Mouse (Mus musculus) CH12.LX (cell line): ENCODE measurements at regions not wholly inside any gene's neighbourhood (a gene's known extent, or its start where the extent isn't known, plus 50 kb on each side); places are given as distances from the start of the nearest gene placed in this dataset.

Experiments used
- DNase-seq: peaks from one replicate; pipeline ENCODE4 v3.0.0-alpha.2; 2013; ENCODE audit errors: extremely low read depth
- H3K27ac ChIP-seq: 2 replicates; pipeline ENCODE4 v1.5.1; 2012; ENCODE audit warnings: low read depth, mild to moderate bottlenecking, control low read depth, moderate library complexity; ENCODE audit not compliant: insufficient read depth
- H3K27me3 ChIP-seq: replicated peaks from 2 replicates; pipeline ENCODE3; 2012; ENCODE audit warnings: inconsistent platforms
- H3K36me3 ChIP-seq, 2 experiments: replicated peaks in 1 of 2; 2 replicates each; pipeline versions ENCODE3 to v1.6.1; 2012; ENCODE audit warnings: inconsistent platforms in 1 of 2, low read length in 1 of 2, mild to moderate bottlenecking in 1 of 2, mixed read lengths in 1 of 2, moderate library complexity in 1 of 2; ENCODE audit not compliant: control insufficient read depth in 1 of 2, insufficient read depth in 1 of 2
- H3K4me1 ChIP-seq, 2 experiments: 2 replicates each; pipeline ENCODE4 v1.6.1; 2012; ENCODE audit warnings: inconsistent platforms in 1 of 2, moderate library complexity in 1 of 2; ENCODE audit not compliant: insufficient read depth in 2 of 2, control insufficient read depth in 1 of 2
- H3K4me2 ChIP-seq: 2 replicates; pipeline ENCODE4 v1.6.1; 2012; ENCODE audit warnings: low read depth, mild to moderate bottlenecking, control low read depth; ENCODE audit not compliant: poor library complexity, insufficient read depth, severe bottlenecking
- H3K4me3 ChIP-seq, 3 experiments: fragments of 150-350 bp in 1 of 3; sonication (generic) in 1 of 3; replicated peaks in 1 of 3; 2 replicates each; pipeline versions ENCODE3 to v1.5.1; 2011 to 2012; ENCODE audit warnings: low read depth in 2 of 3, low read length in 2 of 3, mild to moderate bottlenecking in 2 of 3, moderate library complexity in 2 of 3, control low read depth in 1 of 3, improper control_type of control experiment in 1 of 3, inconsistent platforms in 1 of 3, mixed read lengths in 1 of 3; ENCODE audit not compliant: poor library complexity in 1 of 3
- H3K79me2 ChIP-seq: replicated peaks from 2 replicates; pipeline ENCODE4 v1.6.1; 2012; ENCODE audit warnings: mild to moderate bottlenecking, moderate library complexity; ENCODE audit not compliant: control insufficient read depth, poor library complexity, insufficient read depth, severe bottlenecking; ENCODE audit errors: extremely low read depth
- H3K9ac ChIP-seq: 2 replicates; pipeline ENCODE4 v1.6.1; 2012; ENCODE audit warnings: low read depth, mild to moderate bottlenecking, control low read depth, moderate library complexity; ENCODE audit not compliant: insufficient read depth
- H3K9me3 ChIP-seq: replicated peaks from 2 replicates; pipeline ENCODE3; 2012; ENCODE audit warnings: low read length, inconsistent platforms, mixed read lengths
- CHD2 ChIP-seq: IDR thresholded peaks from 2 replicates; pipeline ENCODE4 v1.6.1; 2011; ENCODE audit warnings: low read length, improper control_type of control experiment
- CTCF ChIP-seq, 2 experiments: IDR thresholded peaks in 1 of 2; conservative IDR thresholded peaks in 1 of 2; 2 replicates each; pipeline ENCODE4 v1.5.1; 2011 to 2012; ENCODE audit warnings: low read depth in 2 of 2, low read length in 2 of 2, improper control_type of control experiment in 1 of 2, inconsistent platforms in 1 of 2, mild to moderate bottlenecking in 1 of 2, moderate library complexity in 1 of 2
- E2F4 ChIP-seq: IDR thresholded peaks from 2 replicates; pipeline ENCODE4 v1.6.1; 2011; ENCODE audit warnings: low read depth, low read length, improper control_type of control experiment; ENCODE audit not compliant: insufficient replicate concordance
- ELF1 ChIP-seq: IDR thresholded peaks from 2 replicates; pipeline ENCODE4 v1.6.1; 2014; ENCODE audit warnings: low read depth, mild to moderate bottlenecking, inconsistent platforms, low read length, improper control_type of control experiment
- GABPA ChIP-seq: IDR thresholded peaks from 2 replicates; pipeline ENCODE4 v1.6.1; 2012; ENCODE audit warnings: low read depth, low read length, improper control_type of control experiment, inconsistent platforms; ENCODE audit not compliant: insufficient replicate concordance
- IRF4 ChIP-seq: IDR thresholded peaks from 2 replicates; pipeline ENCODE4 v1.6.1; 2014; ENCODE audit warnings: low read depth, mild to moderate bottlenecking, inconsistent platforms, low read length, improper control_type of control experiment
- JUN ChIP-seq: IDR thresholded peaks from 2 replicates; pipeline ENCODE4 v1.6.1; 2011; ENCODE audit warnings: low read depth, mild to moderate bottlenecking, low read length, improper control_type of control experiment, moderate library complexity; ENCODE audit not compliant: insufficient read depth
- KAT2A ChIP-seq: IDR thresholded peaks from 2 replicates; pipeline ENCODE4 v1.6.1; 2012; ENCODE audit warnings: low read length, improper control_type of control experiment, inconsistent platforms; ENCODE audit not compliant: insufficient replicate concordance
- MAFK ChIP-seq: IDR thresholded peaks from 2 replicates; pipeline ENCODE4 v1.6.1; 2011; ENCODE audit warnings: low read length, improper control_type of control experiment; ENCODE audit not compliant: insufficient replicate concordance
- MAX ChIP-seq: IDR thresholded peaks from 2 replicates; pipeline ENCODE4 v1.6.1; 2011; ENCODE audit warnings: low read length, improper control_type of control experiment
- MAZ ChIP-seq: IDR thresholded peaks from 2 replicates; pipeline ENCODE4 v1.6.1; 2012; ENCODE audit warnings: low read depth, mild to moderate bottlenecking, inconsistent platforms, low read length, improper control_type of control experiment, moderate library complexity
- MXI1 ChIP-seq: IDR thresholded peaks from 2 replicates; pipeline ENCODE4 v1.6.1; 2011; ENCODE audit warnings: mild to moderate bottlenecking, low read depth, low read length, improper control_type of control experiment
- MYC ChIP-seq: IDR thresholded peaks from 2 replicates; pipeline ENCODE4 v1.6.1; 2011; ENCODE audit warnings: low read depth, mild to moderate bottlenecking, improper control_type of control experiment, low read length
- NELFE ChIP-seq: IDR thresholded peaks from 2 replicates; pipeline ENCODE4 v1.6.1; 2011; ENCODE audit warnings: low read depth, low read length, improper control_type of control experiment
- NRF1 ChIP-seq: IDR thresholded peaks from 2 replicates; pipeline ENCODE4 v1.6.1; 2014; ENCODE audit warnings: low read depth, mild to moderate bottlenecking, inconsistent platforms, low read length, improper control_type of control experiment, moderate library complexity
- POLR2AphosphoS2 ChIP-seq: IDR thresholded peaks from 2 replicates; pipeline ENCODE4 v1.6.1; 2011; ENCODE audit warnings: low read depth, low read length, improper control_type of control experiment
- RAD21 ChIP-seq: IDR thresholded peaks from 2 replicates; pipeline ENCODE4 v1.6.1; 2011; ENCODE audit warnings: low read depth, mild to moderate bottlenecking, low read length, improper control_type of control experiment, moderate library complexity
- RCOR1 ChIP-seq: conservative IDR thresholded peaks from 2 replicates; pipeline ENCODE4 v1.6.1; 2012; ENCODE audit warnings: low read depth, mild to moderate bottlenecking, inconsistent platforms, low read length, improper control_type of control experiment
- SIN3A ChIP-seq: IDR thresholded peaks from 2 replicates; pipeline ENCODE4 v1.6.1; 2012; ENCODE audit warnings: low read length, improper control_type of control experiment, inconsistent platforms
- TBP ChIP-seq: conservative IDR thresholded peaks from 2 replicates; pipeline ENCODE4 v1.6.1; 2011; ENCODE audit warnings: low read depth, low read length, improper control_type of control experiment
- UBTF ChIP-seq: IDR thresholded peaks from 2 replicates; pipeline ENCODE4 v1.6.1; 2012; ENCODE audit warnings: low read depth, mild to moderate bottlenecking, inconsistent platforms, low read length, improper control_type of control experiment, moderate library complexity
- USF1 ChIP-seq: IDR thresholded peaks from 2 replicates; pipeline ENCODE4 v1.6.1; 2014; ENCODE audit warnings: low read depth, mild to moderate bottlenecking, inconsistent platforms, low read length, improper control_type of control experiment
- USF2 ChIP-seq: conservative IDR thresholded peaks from 2 replicates; pipeline ENCODE4 v1.6.1; 2011; ENCODE audit warnings: low read depth, low read length, improper control_type of control experiment
- ZKSCAN1 ChIP-seq: IDR thresholded peaks from 2 replicates; pipeline ENCODE4 v1.6.1; 2012; ENCODE audit warnings: low read depth, inconsistent platforms, low read length, improper control_type of control experiment, borderline replicate concordance
- ZMIZ1 ChIP-seq: IDR thresholded peaks from 2 replicates; pipeline ENCODE4 v1.6.1; 2012; ENCODE audit warnings: low read depth, mild to moderate bottlenecking, inconsistent platforms, low read length, improper control_type of control experiment
- ZNF384 ChIP-seq: IDR thresholded peaks from 2 replicates; pipeline ENCODE4 v1.6.1; 2012; ENCODE audit warnings: low read depth, low read length, improper control_type of control experiment, inconsistent platforms
- dilution Hi-C: fragments of 300-500 bp; cut with MboI; formaldehyde crosslinking; loops from 2 replicates; pipeline ENCODE4 v1.14.3; 2020; ENCODE audit warnings: low sequenced_read_pairs; ENCODE audit not compliant: extremely low pct_unique_long_range_greater_than_20kb, extremely low pct_ligation_motif_present
- in situ Hi-C: fragments of 300-500 bp; cut with MboI; formaldehyde crosslinking; loops from 3 replicates; pipeline ENCODE4 v1.14.3; 2019; ENCODE audit warnings: low sequenced_read_pairs, low pct_ligation_motif_present, low pct_unique_long_range_greater_than_20kb, mixed read lengths

DNA sequence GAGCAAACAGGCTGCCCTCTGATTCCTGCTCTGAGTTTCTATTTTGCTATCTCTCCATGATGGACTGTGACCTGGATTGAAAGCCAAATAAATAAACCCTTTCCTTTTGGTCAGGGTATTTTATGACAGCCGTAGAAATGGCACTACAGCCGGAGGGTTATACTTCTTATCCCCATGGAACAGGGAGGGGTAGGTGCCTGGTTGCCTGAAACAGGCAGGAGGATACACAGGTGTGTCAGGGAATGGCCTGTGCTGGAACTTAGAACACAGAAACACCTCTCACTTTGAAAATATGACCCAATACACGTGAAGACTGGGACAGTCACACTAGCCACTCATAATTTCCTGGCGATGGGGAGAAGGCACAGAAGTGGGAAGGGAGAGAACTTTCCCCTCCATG lies 200.1 kb downstream of the Gm7361 start:
- no peak for DNase-seq
- dilution Hi-C loops (no loop called here), in situ Hi-C loops (no loop called here)
- TF ChIP-seq MYC (no peak), GABPA (no peak), CHD2 (no peak), E2F4 (no peak), RAD21 (no peak), MAFK (no peak), POLR2AphosphoS2 (no peak), SIN3A (no peak), TBP (no peak), MAX (no peak), JUN (no peak), USF1 (no peak), ZKSCAN1 (no peak), MAZ (no peak), NELFE (no peak), ELF1 (no peak), ZMIZ1 (no peak), KAT2A (no peak), RCOR1 (no peak), IRF4 (no peak)
- Histone ChIP-seq H3K4me1 (no peaks in the 10 kb centered on the region), H3K27me3 (no peaks in the 10 kb centered on the region), H3K36me3 (no peaks in the 10 kb centered on the region), H3K4me3 (no peak overlapping the region), H3K27ac (no peak overlapping the region), H3K9ac (no peak overlapping the region), H3K4me2 (no peak overlapping the region), H3K79me2 (no peaks in the 10 kb centered on the region), H3K9me3 (peaks cover 58% of the 10 kb centered on the region)

DNA sequence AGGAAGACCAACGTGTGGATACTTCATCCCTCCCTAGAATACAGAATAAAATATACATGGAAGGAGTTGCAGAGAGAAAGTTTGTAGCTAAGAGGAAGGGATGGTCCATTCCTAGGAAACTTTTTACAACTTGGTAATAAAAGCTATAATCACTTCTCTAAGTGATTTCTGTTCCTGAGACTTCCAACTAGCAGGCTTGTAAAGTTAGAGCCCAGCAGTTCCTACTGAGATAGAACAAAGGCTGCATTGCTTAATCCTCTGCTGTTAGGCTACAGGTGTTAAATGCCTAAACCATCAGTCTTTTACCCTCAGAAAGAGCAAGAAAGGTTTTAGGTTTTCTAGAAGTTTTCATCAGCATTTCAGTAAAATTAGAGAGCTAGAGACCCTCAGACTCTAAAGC lies 209.2 kb downstream of the Gm7361 start:
- Histone ChIP-seq H3K4me3 (no peak overlapping the region), H3K27ac (no peak overlapping the region), H3K9ac (no peak overlapping the region), H3K4me2 (no peak overlapping the region), H3K9me3 (peaks cover 43% of the 10 kb centered on the region), H3K36me3 (no peaks in the 10 kb centered on the region), H3K79me2 (no peaks in the 10 kb centered on the region), H3K4me1 (no peaks in the 10 kb centered on the region), H3K27me3 (no peaks in the 10 kb centered on the region)
- in situ Hi-C loops (no loop called here), dilution Hi-C loops (no loop called here)
- no peak for DNase-seq
- TF ChIP-seq JUN (no peak), ZNF384 (no peak), ZKSCAN1 (no peak), NRF1 (no peak), RAD21 (no peak), RCOR1 (no peak), CHD2 (no peak), UBTF (no peak), CTCF (conservative IDR thresholded peaks at IDR 0.05 in 1 of 2, IDR thresholded peaks at IDR 0.05 in 1 of 2; ENCODE audit: low read depth in 2 of 2, low read length in 2 of 2) (no peak), MXI1 (no peak), MAX (no peak), USF2 (no peak)
- TF ChIP-seq, all 38 proteins: peak for 0
